Mouse (Mus musculus) thymus, postnatal 10 days (tissue): ENCODE measurements around the gene Mrpl37.

Experiments used
- DNase-seq, 2 experiments: peaks; one replicate each; pipeline ENCODE4 v3.0.0; 2021; ENCODE audit warnings: low spot score in 2 of 2

The Mrpl37 gene

GRCm38 (mm10) chr4:107019027-107019426 lies 47.6 kb downstream of the Mrpl37 start:
- no peak for DNase-seq

- DNase-seq: no peak
Observed at GRCm38 (mm10) chr4:107018521-107018920, 48.1 kb downstream of the Mrpl37 start.

DNA sequence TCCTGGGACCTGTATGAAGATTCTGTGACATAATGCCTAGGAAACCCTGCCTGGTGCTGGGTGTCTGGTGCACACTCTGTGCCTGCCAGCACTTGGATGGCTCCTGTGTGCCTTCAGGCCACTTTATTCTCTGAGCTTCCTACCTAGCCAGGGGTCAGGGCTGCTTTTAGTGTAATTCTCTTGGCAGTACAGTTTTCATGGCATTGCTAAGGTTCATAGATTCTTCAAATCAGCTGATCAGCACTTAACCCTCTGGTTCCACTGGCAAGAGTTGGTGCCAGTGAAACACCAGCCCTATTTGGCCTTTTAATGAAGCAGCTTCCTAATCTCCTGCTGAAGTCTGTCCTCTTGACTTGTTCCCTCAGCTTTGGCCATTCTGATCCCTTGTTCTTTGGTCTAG lies 49.4 kb downstream of the Mrpl37 start:
- DNase-seq: no peak

- no peak for DNase-seq
Observed at GRCm38 (mm10) chr4:107015971-107016511, 50.6 kb downstream of the Mrpl37 start.

DNA sequence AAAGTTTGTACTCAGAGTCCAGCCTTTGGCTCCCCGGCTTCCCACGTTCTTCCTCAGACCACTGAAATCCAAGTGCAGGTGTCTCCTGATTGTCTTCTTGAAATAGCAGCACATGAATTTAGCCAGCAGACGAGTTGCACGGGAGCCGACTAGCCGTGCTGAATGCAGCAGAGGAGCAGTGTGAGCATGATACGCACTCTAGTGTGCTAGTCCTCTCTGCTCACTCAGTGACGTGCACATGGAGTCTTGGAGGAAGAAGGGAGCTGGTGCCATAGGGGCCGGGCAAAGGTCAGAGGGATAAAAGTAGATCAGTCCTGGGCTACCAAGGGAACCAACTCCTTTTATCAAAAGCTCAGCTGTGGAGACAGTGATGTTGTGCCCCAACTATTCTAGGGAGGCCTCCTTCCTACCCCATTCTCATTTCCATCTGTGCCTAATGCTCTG lies 52.8 kb downstream of the Mrpl37 start:
- no peak for DNase-seq

DNA sequence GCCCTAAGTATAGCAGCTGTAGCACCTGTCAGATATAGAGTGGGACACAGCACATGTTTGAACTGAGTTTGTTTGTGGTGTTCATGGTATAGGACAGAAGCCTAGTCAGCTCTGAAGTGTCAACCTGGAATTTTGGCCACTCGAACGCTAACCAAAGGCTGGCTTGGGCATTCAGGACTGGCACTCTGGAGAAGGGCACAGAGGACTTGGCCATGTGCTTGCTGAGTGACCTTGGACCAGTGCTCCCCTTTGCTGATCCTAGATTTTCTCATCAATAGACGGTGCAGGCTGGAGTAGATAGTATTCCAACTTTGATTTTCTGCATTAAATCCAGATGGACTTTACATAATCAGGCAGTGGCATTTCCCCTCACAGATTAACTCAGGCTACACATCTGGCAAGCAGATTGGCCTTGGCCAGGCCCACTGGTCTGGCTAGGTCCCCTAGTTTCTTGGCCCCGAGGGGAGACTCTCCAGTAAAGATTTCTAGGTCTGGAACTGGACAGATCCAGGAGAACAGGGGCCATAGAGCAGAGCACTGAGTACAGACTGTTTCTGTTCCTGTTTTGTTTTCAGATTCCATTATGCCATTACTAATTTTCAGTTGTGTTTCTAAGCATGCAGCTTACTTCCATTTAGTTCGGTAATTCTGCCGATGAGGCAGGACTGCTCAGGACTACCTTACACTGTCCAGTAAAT lies 53.4 kb downstream of the Mrpl37 start:
- DNase-seq: no peak

DNA sequence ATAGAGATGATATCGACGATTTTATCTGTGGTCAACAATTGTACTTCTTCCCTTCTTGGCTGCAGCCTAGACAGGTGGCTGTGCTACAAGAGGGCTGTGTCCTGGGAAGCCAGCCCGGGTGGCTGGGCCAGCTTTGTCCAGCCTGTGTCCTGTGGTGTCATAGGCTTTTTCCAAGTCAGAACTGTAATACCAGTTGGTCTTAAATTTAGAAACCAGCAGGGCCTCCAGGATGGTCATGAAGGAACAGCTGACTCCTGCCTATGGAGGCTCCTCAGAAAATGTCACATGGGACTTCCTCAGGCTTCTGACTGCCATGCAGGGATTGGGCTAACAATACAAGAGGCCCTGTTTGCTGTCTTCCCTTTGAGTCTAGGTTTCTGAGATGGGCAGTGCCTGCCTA lies 54.1 kb downstream of the Mrpl37 start:
- DNase-seq: no peak

GRCm38 (mm10) chr4:107012005-107012478 lies 54.6 kb downstream of the Mrpl37 start:
- no peak for DNase-seq

DNA sequence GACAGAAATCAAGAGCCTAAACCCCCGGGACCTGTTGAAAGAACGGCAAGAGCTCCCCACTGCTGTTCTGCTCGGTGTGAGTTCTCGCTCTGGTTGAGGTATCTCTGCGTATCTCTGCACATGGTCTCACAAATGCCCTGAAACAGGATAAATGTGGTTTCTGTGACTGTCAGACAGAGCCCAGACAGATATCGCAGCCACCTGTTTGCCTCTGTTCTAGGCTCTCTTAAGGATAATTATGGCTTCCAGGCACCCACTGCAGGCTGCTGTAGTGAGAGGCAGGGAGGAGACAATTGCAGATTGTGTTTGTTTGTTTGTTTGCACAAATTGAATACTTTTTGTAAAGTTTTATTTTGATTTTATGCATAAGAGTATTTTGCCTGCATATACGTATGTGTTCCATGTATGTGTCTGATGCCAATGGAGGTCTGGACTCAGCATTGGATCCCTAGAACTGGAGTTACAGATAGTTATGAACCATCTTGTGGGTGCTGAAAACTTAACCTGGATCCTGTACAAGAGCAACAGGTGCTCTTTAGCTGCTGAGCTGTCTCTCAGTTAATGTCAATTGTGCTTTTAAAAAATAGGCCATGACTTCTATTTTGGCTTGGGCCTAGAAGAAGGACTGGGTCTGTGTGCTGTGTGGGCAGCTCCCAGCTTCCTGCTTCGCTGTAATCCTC lies 55.2 kb downstream of the Mrpl37 start:
- peak in 1 of 2 experiments; percentile 18 for DNase-seq

DNA sequence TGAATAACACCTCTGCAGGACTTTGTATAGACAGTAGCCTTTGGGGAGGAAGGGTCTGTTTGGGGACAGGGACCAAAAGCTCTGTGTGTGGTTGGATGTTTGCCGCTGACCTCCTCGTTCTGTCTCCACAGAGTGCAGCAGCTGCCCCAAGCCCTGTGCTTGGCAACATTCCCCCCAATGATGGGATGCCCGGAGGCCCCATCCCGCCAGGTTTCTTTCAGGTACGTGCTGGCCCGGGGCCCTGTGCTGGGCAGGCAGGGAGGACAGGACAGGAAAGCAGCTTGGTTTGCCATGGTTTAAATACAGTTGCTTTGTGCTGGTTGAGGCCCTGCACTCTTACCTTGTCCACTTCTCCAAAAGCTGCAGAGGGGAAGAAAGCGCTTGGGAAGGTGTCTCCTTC lies 57.1 kb downstream of the Mrpl37 start:
- DNase-seq: no peak

GRCm38 (mm10) chr4:107008161-107008560 lies 58.5 kb downstream of the Mrpl37 start:
- no peak for DNase-seq

GRCm38 (mm10) chr4:107007359-107007758 lies 59.3 kb downstream of the Mrpl37 start:
- no peak for DNase-seq

DNA sequence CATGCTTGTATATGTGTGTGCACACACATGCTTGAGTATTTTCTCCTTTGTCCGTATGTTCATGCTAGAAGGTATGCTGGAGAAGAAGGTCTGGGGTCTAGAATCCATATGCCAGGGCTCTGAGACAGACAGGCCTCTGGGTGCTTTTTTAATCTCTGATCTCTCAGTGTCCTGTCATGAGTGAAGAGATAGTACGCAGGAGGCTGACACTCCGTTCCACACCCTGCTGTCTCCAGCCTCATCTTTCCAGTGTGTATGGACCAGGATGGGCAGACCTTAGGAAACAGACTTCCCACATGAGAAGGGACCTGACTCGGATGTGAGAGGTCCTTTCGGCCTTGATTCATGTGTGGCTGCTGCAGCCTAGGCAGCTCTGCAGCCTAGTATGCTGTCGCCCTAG lies 59.9 kb downstream of the Mrpl37 start:
- DNase-seq: no peak

GRCm38 (mm10) chr4:107006229-107006628 lies 60.4 kb downstream of the Mrpl37 start:
- DNase-seq: no peak
